Mouse (Mus musculus) C2C12 (cell line): ENCODE data around the gene Hspa12a. TPM values are rescaled to one million over a fixed set of nuclear protein-coding genes. Genes with fewer than 3 reads are reported as not detected.

Source experiments
- H3K27me3 ChIP-seq: one replicate; pipeline ENCODE4 v1.6.1; 2011; ENCODE audit not compliant: control insufficient read depth, insufficient read depth, insufficient read length
- H3K36me3 ChIP-seq: one replicate; pipeline ENCODE4 v1.6.1; 2011; ENCODE audit not compliant: control insufficient read depth, insufficient read depth
- H3K4me3 ChIP-seq: one replicate; pipeline ENCODE4 v1.5.1; 2011; ENCODE audit warnings: mild to moderate bottlenecking, control low read depth; ENCODE audit not compliant: poor library complexity, insufficient read depth, severe bottlenecking
- H3K79me2 ChIP-seq: one replicate; pipeline ENCODE4 v1.6.1; 2011; ENCODE audit not compliant: control insufficient read depth, insufficient read depth
- H3K79me3 ChIP-seq: one replicate; pipeline ENCODE4 v1.6.1; 2011; ENCODE audit warnings: low read depth, control low read depth
- H3ac ChIP-seq: one replicate; pipeline ENCODE3; 2011; ENCODE audit warnings: low read depth; ENCODE audit not compliant: control insufficient read depth, insufficient read length
- CEBPB ChIP-seq: IDR thresholded peaks from one replicate; pipeline ENCODE4 v1.6.1; 2011; ENCODE audit warnings: low read depth, mild to moderate bottlenecking, control low read depth, moderate library complexity
- CTCF ChIP-seq: IDR thresholded peaks from one replicate; pipeline ENCODE4 v1.5.1; 2011; ENCODE audit not compliant: control insufficient read depth, insufficient read depth, insufficient read length
- FOSL1 ChIP-seq: IDR thresholded peaks from one replicate; pipeline ENCODE4 v1.8.0; 2011; ENCODE audit warnings: mild to moderate bottlenecking, low read length; ENCODE audit not compliant: poor library complexity, insufficient read depth, severe bottlenecking
- MAX ChIP-seq: IDR thresholded peaks from one replicate; pipeline ENCODE4 v1.6.1; 2011; ENCODE audit warnings: mild to moderate bottlenecking, control low read depth
- MYOD1 ChIP-seq: IDR thresholded peaks from one replicate; pipeline ENCODE4 v1.6.1; 2011; ENCODE audit warnings: low read depth; ENCODE audit not compliant: control insufficient read depth, insufficient read length
- MYOG ChIP-seq: IDR thresholded peaks from one replicate; pipeline ENCODE4 v1.6.1; 2011; ENCODE audit not compliant: control insufficient read depth, insufficient read length; ENCODE audit errors: extremely low read depth
- USF1 ChIP-seq: IDR thresholded peaks from one replicate; pipeline ENCODE4 v1.6.1; 2011; ENCODE audit warnings: low read depth, mild to moderate bottlenecking, control low read depth, moderate library complexity
- polyA plus RNA-seq: library from polyadenylated mRNA; unstranded; fragments of >200 nt; fragmentation: generic; extraction: Trizol; gene quantifications from one replicate; pipeline ENCODE4 v1.2.1, GENCODE M21; 2012; ENCODE audit warnings: missing spikeins

The Hspa12a gene
- polyA plus RNA-seq, 1 experiment: 14.8 TPM

- Histone ChIP-seq H3K79me2 (no peaks in the 10 kb centered on the region), H3K36me3 (no peaks in the 10 kb centered on the region), H3K79me3 (no peaks in the 10 kb centered on the region), H3K4me3 (no peak overlapping the region), H3K27me3 (peaks cover 34% of the 10 kb centered on the region), H3ac (no peak overlapping the region)
- TF ChIP-seq MAX: no peak
- no peak for TF ChIP-seq MYOD1
- no peak for TF ChIP-seq CEBPB
- no peak for TF ChIP-seq USF1
- TF ChIP-seq CTCF: no peak
- no peak for TF ChIP-seq MYOG
- no peak for TF ChIP-seq FOSL1
These were observed 176.1 kb downstream of the Hspa12a start for GRCm38 (mm10) chr19:58767329-58767728.

GRCm38 (mm10) chr19:58762848-58763541, 180.5 kb downstream of the Hspa12a start:
- Histone ChIP-seq H3K79me3 (no peaks in the 10 kb centered on the region), H3K79me2 (no peaks in the 10 kb centered on the region), H3K27me3 (peaks cover 22% of the 10 kb centered on the region), H3ac (no peak overlapping the region), H3K4me3 (no peak overlapping the region), H3K36me3 (no peaks in the 10 kb centered on the region)
- TF ChIP-seq USF1 (no peak), CTCF (peak; percentile 94)

- no peak overlapping the region for H3ac ChIP-seq
- peaks cover 16% of the 10 kb centered on the region for H3K27me3 ChIP-seq
- no peaks in the 10 kb centered on the region for H3K36me3 ChIP-seq
- no peaks in the 10 kb centered on the region for H3K79me3 ChIP-seq
- TF ChIP-seq CTCF: no peak
- no peak for TF ChIP-seq USF1
- TF ChIP-seq MYOG: no peak
- TF ChIP-seq MAX: no peak
- no peak for TF ChIP-seq CEBPB
- no peak for TF ChIP-seq FOSL1
- TF ChIP-seq MYOD1: no peak
- H3K4me3 ChIP-seq: no peak overlapping the region
- H3K79me2 ChIP-seq: no peaks in the 10 kb centered on the region
These were observed 181.1 kb downstream of the Hspa12a start for GRCm38 (mm10) chr19:58762316-58762715.

- Histone ChIP-seq H3K79me2 (no peaks in the 10 kb centered on the region), H3ac (no peak within 1 kb of the TSS), H3K4me3 (no peak within 1 kb of the TSS), H3K36me3 (no peaks in the 10 kb centered on the region), H3K27me3 (peaks cover 1% of the 10 kb centered on the region), H3K79me3 (no peaks in the 10 kb centered on the region)
- TF ChIP-seq MYOD1 (no peak), FOSL1 (no peak), CTCF (no peak), USF1 (no peak), CEBPB (no peak), MYOG (no peak)
These were observed 184.0 kb downstream of the Hspa12a start, which contains the start of gene Pnliprp2 for GRCm38 (mm10) chr19:58759423-58759822. Gene Pnliprp2 (plus strand): TSS chr19:58759719.

GRCm38 (mm10) chr19:58758871-58759270, 184.6 kb downstream of the Hspa12a start:
- Histone ChIP-seq H3K79me2 (no peaks in the 10 kb centered on the region), H3ac (no peak overlapping the region), H3K79me3 (no peaks in the 10 kb centered on the region), H3K27me3 (no peaks in the 10 kb centered on the region), H3K36me3 (no peaks in the 10 kb centered on the region), H3K4me3 (no peak overlapping the region)
- no peak for TF ChIP-seq CTCF
- no peak for TF ChIP-seq MYOD1
- no peak for TF ChIP-seq MYOG
- TF ChIP-seq FOSL1: no peak
- no peak for TF ChIP-seq MAX
- TF ChIP-seq CEBPB: no peak
- TF ChIP-seq USF1: no peak

GRCm38 (mm10) chr19:58751504-58751903, 191.9 kb downstream of the Hspa12a start:
- Histone ChIP-seq H3K36me3 (no peaks in the 10 kb centered on the region), H3K27me3 (no peaks in the 10 kb centered on the region), H3K4me3 (no peak overlapping the region), H3ac (no peak overlapping the region), H3K79me2 (no peaks in the 10 kb centered on the region), H3K79me3 (no peaks in the 10 kb centered on the region)
- TF ChIP-seq FOSL1: no peak
- TF ChIP-seq USF1: no peak
- no peak for TF ChIP-seq MAX
- TF ChIP-seq MYOD1: no peak
- TF ChIP-seq CTCF: no peak
- TF ChIP-seq CEBPB: no peak
- no peak for TF ChIP-seq MYOG
